Mouse (Mus musculus) gastrocnemius, postnatal 10 days (tissue): ENCODE results near the gene Ewsr1. TPM values are rescaled to one million over a fixed set of nuclear protein-coding genes. Genes with fewer than 3 reads are reported as not detected.
A peak's percentile ranks its signal among the peaks of the same experiment; 100 is the strongest.
"Not testable (repeated sequence)": the region's sequence is repeated elsewhere in the genome, so short reads cannot be mapped to it uniquely, and the experiment has no call there.

Experiments used
- DNase-seq: peaks from one replicate; pipeline ENCODE4 v3.0.0; 2021; ENCODE audit warnings: mixed read lengths
- total RNA-seq, 2 experiments: library from RNA; stranded (reverse); gene quantifications; 2 replicates each; pipeline ENCODE4 v1.2.3; 2021

Ewsr1 gene
- total RNA-seq, 2 experiments from 2014 or later = 141 to 189 TPM

- no peak for DNase-seq
Measured at GRCm38 (mm10) chr11:5098035-5098735, 881 bp downstream of the Ewsr1 start.

GRCm38 (mm10) chr11:5096480-5097020, 2.5 kb downstream of the Ewsr1 start:
- DNase-seq = no peak

DNA sequence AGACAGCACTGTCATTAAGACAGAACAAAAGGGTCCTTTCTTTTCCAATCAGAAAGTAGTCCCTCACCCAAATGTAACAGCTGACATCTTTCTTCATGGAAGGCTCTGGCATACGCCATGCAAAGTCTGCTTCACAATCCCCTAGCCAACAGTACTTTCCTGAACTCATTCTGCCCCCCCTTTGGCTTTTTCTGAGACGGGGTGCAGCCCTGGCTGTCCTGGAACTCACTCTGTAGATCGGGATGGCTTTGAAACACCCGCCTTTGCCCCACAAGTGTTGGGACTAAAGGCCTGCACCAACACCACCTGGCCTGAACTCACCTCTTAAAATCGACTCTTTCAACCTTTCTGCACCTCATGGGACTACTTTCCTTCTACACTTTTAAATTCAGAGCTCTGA, 3.2 kb downstream of the Ewsr1 start:
- no peak for DNase-seq

DNA sequence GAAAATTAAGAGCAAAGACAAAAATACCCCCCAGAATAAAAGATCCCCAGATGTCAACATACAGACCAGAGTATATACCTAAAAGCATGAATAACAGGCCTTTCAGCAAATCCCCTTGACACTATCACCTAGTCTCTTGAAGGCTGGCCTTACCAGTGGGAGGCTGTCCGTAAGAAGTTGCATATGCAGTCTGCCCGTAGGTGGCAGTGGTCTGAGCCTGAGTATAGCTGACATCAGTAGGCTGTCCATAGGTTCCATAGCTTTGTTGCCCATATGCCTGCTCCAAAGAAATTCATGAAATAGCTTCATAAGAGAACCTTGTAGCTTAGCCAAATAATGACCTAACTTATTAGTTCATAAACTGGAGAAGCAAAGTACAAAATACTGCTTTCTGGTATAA, 7.4 kb downstream of the Ewsr1 start:
- no peak for DNase-seq

DNA sequence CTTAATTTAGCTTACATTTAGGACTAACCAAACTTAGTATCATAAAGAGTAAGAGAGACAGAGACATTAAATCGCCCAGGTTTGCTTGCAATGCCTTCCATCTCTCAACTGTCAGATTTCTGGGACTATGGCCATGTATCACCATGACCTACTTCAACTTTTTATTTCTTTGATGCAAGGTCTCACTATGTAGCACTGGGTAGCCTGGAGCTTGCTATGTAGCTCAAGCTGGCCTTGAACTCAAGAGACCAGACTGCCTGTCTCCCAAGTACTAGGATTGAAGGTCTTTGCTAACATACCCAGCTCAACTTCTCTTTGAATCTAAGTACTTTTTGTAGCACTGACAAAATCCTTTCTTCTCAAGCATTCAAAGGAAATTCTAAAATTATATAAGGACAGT, 9.9 kb downstream of the Ewsr1 start:
- DNase-seq = no peak

DNA sequence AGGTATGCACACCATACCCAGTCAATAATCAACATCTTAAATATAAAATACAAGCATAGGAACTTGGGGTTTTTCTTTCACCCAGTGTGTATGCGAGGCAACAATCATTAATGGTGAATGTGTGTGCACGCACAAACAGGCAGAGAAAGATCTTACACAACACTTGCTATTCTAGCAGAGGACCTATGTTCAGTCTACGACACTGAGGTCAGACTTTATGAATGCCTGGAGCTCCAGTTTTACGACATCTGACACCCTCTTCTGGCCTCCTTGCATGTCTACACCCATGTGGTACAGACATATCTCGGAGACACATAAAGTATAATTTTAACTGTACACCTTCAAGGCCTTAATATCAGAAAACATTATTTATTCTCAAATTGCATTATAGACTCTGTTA, 22.2 kb downstream of the Ewsr1 start:
- DNase-seq = not testable (repeated sequence)

GRCm38 (mm10) chr11:5075760-5076159, 23.3 kb downstream of the Ewsr1 start:
- no peak for DNase-seq

DNA sequence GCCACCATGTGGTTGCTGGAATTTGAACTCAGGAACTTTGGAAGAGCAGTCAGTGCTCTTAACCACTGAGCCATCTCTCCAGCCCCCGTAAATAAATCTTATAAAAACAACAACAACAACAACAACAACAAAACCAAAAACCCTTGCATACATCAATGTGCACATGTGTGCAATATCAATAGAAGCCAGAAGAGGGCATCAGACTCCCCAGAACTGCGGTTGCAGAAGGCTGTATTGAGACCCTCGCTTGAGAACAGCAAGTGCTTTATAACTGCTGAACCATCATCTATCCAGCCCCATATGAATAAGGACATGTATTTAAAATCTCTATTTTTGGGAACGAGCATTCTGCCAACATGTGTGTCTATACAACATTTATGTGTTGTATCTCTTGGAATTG, 24.2 kb downstream of the Ewsr1 start:
- no peak for DNase-seq

DNA sequence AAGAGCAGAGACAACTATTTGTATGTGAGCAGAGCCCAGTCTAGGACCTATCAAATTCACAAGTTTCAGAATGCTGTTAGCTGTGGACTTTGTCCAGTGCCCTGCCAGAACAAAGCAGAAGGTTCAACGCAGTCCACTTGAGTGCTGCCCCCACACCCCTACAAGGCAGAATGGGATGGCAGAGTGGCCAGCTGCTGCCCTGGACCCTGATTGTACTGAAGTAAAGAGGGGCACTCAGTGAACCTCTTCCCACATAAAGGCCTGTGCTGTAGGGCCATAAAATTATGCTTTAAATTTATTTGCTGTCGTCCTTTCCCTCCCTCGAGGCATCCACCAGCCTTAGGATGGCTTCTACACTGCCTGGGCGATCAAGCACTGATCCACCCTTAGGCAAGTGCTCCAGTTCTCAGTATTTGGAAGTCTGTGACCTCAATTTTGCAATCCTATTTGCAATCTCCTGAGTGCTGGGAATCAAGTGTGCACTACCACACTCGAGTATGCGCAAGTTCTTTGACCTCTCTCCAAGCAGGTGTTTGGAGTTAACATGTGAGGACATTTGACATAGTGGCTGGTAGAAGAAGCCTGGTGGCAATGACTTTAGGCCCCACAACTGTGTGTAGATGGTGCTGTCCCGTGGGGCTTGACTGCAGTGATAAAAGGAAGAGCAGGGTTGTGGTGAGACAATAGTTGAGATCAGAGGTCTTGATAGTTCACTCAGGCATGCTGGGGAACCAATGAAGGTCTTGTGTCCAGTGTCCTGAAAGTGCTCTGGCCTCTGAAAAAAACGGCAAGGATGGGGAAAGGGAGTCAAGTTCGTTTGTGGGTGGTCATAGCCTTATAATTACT, 30.7 kb downstream of the Ewsr1 start:
- no peak for DNase-seq

GRCm38 (mm10) chr11:5067063-5067462, 32.0 kb downstream of the Ewsr1 start:
- no peak for DNase-seq

GRCm38 (mm10) chr11:5065056-5065821, 33.8 kb downstream of the Ewsr1 start, which contains the start of gene Gas2l1:
Gene Gas2l1, minus strand, starts transcription at chr11:5065327.
- DNase-seq = peak; percentile 91

- no peak for DNase-seq
Measured at GRCm38 (mm10) chr11:5064282-5065055, 34.6 kb downstream of the Ewsr1 start.

- DNase-seq = no peak
Measured at GRCm38 (mm10) chr11:5063561-5064281, 35.3 kb downstream of the Ewsr1 start.

DNA sequence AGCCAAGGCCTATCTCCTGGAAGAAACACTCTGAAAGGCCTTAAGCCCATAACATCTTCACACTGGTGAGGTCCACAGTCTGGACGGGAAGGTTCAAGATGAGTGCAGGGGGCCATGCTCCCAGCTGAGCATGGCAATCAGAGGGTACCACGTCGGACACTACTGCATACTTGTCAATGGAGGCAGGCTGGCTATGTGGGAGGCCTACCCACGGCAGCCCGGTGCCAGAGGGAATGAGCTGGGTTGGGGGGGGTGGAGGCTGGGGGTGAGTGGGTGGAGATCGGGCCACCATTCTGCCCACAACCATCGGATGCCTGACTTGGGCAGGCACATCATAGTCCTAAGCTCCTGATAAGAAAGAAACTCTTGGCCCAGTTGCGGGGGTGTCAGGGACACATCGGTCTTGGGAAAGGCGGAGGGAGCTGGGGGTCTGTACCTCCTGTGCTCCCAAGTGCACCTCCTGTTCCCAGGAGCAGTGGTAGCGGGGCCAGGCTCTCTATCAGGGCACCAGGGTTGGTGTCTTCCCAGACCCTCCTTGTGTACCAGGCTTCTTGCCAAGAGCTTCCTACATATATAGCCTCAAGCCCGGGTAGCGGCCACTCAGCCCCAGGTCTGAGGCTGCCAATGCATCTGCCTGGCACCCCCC, 36.1 kb downstream of the Ewsr1 start:
- DNase-seq = no peak

DNA sequence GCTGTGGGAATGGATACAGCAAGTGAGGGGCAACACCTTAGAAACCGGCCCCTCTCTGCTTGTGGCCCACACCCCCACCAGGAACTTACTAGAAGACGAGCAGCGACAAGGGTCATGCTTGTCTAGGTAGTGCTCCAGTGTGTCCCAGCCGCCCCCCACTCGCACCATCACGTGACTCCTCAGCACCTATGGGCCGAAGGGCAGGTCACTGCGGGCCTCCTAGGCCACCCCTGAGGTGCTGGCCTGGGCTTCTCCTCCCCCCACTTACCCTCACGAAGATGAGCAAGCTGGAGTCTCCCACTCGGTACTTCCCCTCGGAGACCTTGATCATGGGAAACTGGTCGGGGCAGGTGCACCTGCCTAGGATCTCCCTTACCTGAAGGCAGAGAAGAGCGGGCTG, 36.7 kb downstream of the Ewsr1 start:
- DNase-seq = peak; percentile 22

DNA sequence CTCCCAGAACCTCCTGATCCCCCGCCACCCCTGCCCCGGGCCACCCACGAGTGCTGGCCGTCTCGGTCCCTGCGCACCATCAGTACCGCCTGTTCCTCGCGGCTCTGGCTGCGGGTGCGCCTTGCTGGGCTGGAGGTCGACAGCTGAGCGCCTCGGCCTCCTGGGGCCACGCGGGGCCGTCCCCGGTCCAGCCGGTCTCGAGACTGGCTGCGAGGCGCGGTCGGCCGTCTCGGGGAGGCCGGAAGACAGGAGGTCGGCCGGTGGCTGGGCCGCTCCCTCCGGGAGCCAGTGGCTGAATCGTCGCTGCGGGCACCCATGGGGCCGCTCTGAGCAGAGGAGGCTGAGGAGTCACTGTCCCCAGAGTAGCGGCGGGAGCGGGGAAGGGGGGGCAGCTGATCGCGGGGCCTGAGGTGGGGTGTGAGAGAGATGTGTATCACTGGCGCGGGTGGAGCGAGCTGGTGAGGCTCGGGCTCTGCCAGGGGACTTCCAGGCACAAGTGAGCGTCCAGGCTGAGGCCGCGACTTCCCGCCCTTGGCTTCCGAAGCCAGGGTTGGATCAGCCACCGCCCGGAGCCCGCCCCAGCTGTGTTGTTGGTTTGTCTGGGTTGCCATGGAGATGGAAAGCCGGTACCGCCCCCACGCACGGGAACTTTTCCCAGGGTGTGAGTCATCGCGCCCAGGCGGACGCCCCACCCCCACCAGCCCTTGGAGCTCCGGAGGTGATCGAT, 37.5 kb downstream of the Ewsr1 start:
- DNase-seq = peak; percentile 94

GRCm38 (mm10) chr11:5060756-5061412, 38.2 kb downstream of the Ewsr1 start:
- DNase-seq = peak; percentile 20

GRCm38 (mm10) chr11:5059704-5060156, 39.3 kb downstream of the Ewsr1 start:
- DNase-seq = peak; percentile 57

DNA sequence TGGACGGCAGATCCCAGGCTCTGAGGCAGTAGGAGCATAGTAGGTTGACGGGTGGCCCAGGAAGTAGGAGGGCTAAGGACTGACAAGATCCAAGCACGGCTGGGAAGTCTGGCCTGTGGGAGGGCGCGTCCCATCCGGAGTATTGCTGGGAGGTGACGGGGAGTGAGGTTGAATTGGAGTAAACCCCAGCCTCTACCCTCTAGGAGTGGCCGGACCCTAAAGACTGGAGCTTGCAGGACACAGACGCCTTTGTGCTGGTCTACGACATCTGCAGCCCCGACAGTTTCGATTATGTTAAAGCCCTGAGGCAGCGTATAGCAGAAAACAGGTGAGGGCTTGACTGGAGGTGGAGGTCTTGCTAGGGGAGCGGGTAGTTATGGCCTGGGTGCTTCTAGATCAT, 39.8 kb downstream of the Ewsr1 start:
- no peak for DNase-seq
